Mouse (Mus musculus): ENCODE results near the gene Ssbp1. TPM values are rescaled to one million over a fixed set of nuclear protein-coding genes. Genes with fewer than 3 reads are reported as not detected.

The Ssbp1 gene
- 10 to 100 TPM; 21.1 to 23.8 TPM for total RNA-seq (2021)
- long read RNA-seq, experiment 1, full-length matches to known transcripts: 55 of 138 reads
- long read RNA-seq, experiment 1, partial matches to known transcripts: 80 of 138 reads
- long read RNA-seq, experiment 1, other reads (novel, unspliced or antisense): 3 of 138 reads
- long read RNA-seq, experiment 2, full-length matches to known transcripts: 35 of 128 reads
- long read RNA-seq, experiment 2, partial matches to known transcripts: 83 of 128 reads
- long read RNA-seq, experiment 2, other reads (novel, unspliced or antisense): 10 of 128 reads

- DNase-seq (ENCODE audit: low spot score): peak; percentile 93
Measured at GRCm38 (mm10) chr6:40470916-40471719, at the start of gene Ssbp1. Gene Ssbp1, plus strand, starts transcription at chr6:40471352.

DNA sequence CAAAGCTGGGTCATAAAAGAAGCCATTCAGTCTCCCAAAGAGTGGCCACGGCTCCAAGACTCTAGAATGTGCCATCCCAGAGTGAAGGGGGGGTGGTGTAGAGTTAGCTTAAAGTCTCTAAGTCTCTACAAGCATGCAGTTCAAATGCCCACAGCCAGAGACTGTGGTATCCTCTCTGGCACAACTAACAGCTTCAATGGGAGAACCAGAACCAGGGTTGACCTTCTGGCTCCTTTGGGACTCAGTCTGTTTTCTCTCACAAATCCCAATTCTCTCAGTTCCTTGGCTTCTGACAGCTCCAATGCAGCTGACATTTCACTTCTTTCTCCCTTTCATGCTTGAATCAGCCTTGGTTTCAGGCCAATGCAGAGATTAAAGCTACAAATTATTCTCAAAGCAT, 48.1 kb upstream of the Ssbp1 start:
- DNase-seq (ENCODE audit: low spot score): no peak

DNA sequence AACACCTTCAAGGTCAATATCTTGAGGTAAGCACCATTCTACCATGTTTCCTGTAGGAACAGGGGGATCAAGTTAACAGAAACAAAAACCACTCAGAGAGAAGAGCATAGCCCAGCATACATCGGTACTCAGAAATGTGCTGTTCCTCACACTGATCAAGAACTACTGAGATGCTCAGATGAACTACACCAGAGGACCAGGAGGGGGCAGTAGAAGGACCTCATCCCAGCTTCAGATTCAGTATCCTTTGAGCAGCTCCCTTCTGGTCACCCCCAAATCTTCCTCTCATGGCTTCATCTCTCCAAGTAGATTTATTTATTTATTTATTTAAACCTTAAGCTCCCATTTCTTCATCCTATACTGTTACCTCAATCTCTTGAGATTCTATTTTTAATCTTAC, 47.4 kb upstream of the Ssbp1 start:
- peak; percentile 32 for DNase-seq (ENCODE audit: low spot score)

DNA sequence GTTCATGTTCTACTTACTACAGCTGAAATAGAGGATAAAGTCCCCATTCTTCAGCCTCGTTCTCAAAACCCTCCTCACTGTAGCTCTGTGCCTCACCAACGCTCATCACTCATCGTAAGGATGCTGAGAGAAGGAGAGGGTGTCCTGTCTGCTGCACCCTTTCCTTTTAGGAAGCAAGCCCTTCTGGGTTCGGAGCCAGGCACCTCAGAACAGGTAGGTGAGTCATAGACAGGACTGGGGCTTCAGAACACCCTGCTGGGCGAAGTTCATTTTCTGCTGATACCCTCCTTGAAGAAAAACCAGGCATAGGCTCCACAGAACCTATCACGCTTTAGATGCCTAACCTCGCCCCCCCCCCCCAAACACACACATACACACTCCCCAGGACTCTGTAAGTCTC, 43.7 kb upstream of the Ssbp1 start:
- DNase-seq (ENCODE audit: low spot score): no peak

- DNase-seq (ENCODE audit: low spot score): no peak
Measured at GRCm38 (mm10) chr6:40428696-40429095, 42.5 kb upstream of the Ssbp1 start.

GRCm38 (mm10) chr6:40429521-40429931, 41.6 kb upstream of the Ssbp1 start:
- DNase-seq (ENCODE audit: low spot score): no peak

GRCm38 (mm10) chr6:40430251-40430650, 40.9 kb upstream of the Ssbp1 start:
- no peak for DNase-seq (ENCODE audit: low spot score)

DNA sequence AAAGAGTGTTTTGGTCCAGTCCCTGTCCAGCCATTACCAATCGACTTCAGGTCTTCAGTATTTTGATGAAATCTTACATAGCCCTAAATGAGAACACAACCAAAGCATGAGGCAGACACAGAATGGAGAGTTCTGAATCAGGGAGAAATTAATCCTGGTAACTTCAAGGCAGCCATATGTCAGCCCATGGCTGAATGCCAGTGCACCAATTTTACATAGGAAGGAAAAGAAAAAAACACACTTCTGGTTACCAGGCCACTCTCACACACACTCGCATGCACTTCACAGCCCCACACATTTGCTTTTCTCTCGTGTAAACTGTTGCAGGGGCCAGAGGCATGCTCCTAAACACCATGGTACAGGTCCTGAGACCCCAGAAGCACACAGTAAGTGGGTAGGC, 40.3 kb upstream of the Ssbp1 start:
- DNase-seq (ENCODE audit: low spot score): no peak

DNA sequence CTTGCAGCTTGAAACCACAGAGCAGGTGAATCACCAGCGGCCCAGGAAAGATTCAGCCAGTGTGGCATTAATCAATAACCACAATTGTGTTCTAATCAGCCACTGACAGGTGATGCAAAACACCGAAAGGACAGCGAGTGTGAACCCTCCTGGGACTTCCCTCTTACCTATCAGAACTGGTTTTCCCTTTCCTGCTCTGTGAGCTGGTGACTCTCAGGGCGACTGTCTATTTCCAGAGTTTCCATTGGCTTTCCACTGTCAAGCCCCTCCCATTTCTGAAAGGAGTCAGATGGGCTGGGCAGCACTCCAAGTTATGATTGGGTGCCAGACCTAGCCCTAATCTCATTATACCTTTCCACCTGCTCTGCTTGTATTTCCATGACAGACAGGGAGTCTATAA, 39.8 kb upstream of the Ssbp1 start:
- DNase-seq (ENCODE audit: low spot score): no peak

- no peak for DNase-seq (ENCODE audit: low spot score)
Measured at GRCm38 (mm10) chr6:40431812-40432211, 39.3 kb upstream of the Ssbp1 start.

- DNase-seq (ENCODE audit: low spot score): no peak
Measured at GRCm38 (mm10) chr6:40432346-40433275, 38.5 kb upstream of the Ssbp1 start.

- no peak for DNase-seq (ENCODE audit: low spot score)
Measured at GRCm38 (mm10) chr6:40434697-40435096, 36.5 kb upstream of the Ssbp1 start.

GRCm38 (mm10) chr6:40435151-40436046, 35.8 kb upstream of the Ssbp1 start:
- DNase-seq (ENCODE audit: low spot score): peak; percentile 15

GRCm38 (mm10) chr6:40436047-40436483, 35.1 kb upstream of the Ssbp1 start, which contains the start of gene E330009J07Rik:
Gene E330009J07Rik, minus strand, starts transcription at chr6:40436135.
- peak; percentile 71 for DNase-seq (ENCODE audit: low spot score)

GRCm38 (mm10) chr6:40438936-40439335, 32.2 kb upstream of the Ssbp1 start, which contains the start of gene Wee2:
Gene Wee2, plus strand, starts transcription at chr6:40439088.
- no peak for DNase-seq (ENCODE audit: low spot score)

GRCm38 (mm10) chr6:40439731-40440130, 31.4 kb upstream of the Ssbp1 start:
- DNase-seq (ENCODE audit: low spot score): no peak

DNA sequence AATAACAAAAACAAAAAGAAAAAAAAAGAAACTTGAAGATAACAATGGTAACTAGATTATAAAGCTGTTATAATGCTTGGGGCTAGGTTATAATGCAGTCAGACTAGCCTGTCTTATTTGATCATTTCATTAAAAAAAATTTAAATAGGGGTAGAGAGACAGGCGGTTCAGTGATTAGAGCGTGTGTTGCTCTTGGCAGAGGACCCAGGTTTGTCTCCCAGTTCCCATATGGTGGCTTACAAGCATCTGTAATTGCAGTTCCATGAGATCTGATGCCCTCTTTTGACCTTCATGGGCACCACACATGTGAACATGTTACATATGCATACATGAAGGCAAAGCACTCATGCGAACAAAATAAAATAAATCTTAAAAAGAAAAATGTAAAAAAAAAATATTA, 29.9 kb upstream of the Ssbp1 start:
- no peak for DNase-seq (ENCODE audit: low spot score)

DNA sequence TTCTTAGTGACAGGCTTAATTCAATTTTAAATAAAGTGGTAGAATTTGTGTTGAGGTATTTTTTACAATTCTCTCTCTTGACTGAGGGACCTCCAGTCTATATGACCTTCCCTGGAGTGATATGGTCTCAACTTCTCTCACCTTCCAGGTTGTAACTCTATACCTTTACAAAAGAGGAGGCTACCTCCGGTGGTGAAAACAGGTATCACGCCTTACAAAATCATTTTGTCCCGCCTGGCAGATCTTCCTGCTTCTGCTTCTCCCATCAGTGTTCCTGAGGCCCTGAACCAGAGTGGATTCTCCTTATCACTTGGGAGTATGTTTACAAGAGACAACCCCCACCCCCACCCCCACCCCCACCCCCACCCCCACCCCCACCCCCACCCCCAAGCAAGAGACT, 29.4 kb upstream of the Ssbp1 start:
- no peak for DNase-seq (ENCODE audit: low spot score)

DNA sequence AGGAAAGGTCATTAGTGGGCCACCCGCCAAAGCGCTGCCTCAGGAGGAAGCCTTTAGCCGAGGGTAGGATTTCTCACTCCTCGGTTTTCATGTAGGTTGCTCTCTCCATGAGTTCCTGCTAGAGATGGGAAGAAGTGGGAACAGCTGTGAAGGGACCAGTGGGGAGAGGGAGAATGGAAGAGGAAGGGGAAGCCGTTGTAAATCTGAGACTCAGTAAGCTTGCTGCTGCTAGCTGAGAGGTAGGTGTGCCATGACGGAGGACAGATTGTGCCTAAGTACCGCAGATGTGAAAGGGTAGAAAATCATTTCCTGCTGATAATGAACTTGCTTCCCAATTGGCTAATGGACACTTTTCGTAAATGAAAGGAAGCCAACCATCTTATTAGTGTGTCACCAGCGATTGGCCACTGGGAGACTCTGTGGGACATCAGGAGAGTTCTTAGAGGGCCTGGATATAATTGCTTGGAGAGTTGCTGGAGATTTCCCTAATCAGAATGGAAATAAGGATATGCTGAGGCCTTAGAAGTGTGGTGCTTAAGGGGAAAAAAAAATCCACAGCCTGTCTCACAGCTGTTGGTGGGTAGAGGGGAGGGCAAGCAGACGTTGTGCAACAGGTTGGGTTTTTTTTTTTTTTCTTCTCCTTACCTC, 27.7 kb upstream of the Ssbp1 start:
- DNase-seq (ENCODE audit: low spot score): no peak

- DNase-seq (ENCODE audit: low spot score): no peak
Measured at GRCm38 (mm10) chr6:40448626-40449025, 22.5 kb upstream of the Ssbp1 start.

Data from gastrocnemius, adult 18-20 months (tissue).